Mouse (Mus musculus) liver, embryonic 14.5 days (tissue): ENCODE data around the gene Agr2.

ENCODE experiments used
- CTCF ChIP-seq: IDR thresholded peaks from 2 replicates; pipeline ENCODE4 v1.5.1; 2016; ENCODE audit warnings: antibody characterized with exemption, low read depth, control low read depth
- EP300 ChIP-seq: IDR thresholded peaks from 2 replicates; pipeline ENCODE4 v1.6.1; 2016; ENCODE audit warnings: antibody characterized with exemption, low read depth

DNA sequence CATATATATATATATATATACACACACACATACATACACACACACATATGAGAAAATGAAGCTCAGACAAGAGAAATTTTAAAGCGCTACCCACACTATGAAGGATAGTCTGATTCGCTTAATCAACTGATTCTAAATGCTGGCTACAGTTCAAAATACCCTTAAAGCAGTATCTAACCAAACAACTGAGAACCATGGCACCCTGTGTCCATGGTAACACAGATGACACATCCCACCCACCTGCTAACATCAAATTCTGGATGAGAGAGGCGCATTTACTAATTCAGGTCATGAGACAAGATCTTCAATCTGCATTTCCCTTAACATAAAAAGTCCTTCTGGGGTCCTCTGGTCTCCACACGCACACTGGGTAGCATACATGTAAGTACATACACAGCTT lies 33.4 kb downstream of the Agr2 start:
- TF ChIP-seq CTCF (no peak), EP300 (no peak)
